Mouse (Mus musculus) ZHBTc4 (cell line): ENCODE measurements at regions not wholly inside any gene's neighbourhood (a gene's known extent, or its start where the extent isn't known, plus 50 kb on each side); places are given as distances from the start of the nearest gene placed in this dataset.

Experiments used
- DNase-seq: peaks from one replicate; pipeline ENCODE4 v3.0.0-alpha.2; 2011; ENCODE audit warnings: low read depth, low spot score

GRCm38 (mm10) chr19:14795910-14796309 is 198.1 kb upstream of the Tle4 start:
- no peak for DNase-seq

DNA sequence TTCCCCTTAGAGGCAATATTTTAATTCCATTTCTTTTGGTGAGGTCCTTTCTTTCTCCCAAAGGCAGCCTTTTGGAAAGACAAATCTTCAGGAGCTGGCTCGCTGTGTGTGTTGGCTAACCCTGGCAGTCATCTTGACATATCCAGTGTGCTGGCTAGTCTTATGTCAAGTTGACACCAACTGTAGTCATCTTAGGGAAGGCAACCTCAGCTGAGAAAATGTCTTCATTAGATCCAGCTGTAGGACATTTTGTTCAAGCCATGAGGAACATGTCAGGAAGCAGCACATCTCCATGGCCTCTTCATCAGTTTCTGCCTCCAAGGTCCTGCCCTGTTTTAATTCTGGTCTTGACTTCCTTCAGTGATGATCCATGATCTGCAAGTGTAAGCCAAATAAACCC is 192.1 kb upstream of the Tle4 start:
- DNase-seq: no peak

DNA sequence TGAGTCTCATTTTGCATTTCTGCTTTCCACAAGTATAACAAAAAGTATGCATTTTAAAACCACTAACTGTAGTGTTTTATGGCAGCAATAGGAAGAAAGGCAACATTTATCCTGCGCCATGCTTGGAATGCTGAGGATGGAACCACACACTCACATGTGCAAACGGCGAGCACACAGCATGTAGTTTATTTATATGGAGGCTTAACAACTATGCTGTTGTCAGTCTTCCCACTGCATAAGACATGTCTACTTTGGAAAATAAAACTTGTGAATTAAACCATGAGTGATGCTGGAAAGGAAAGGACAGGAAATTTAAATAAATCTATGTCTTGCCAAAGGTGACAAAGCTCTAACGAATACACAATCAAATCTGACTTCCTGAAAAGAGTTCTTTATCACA is 190.8 kb upstream of the Tle4 start:
- DNase-seq: no peak

GRCm38 (mm10) chr19:14786868-14787267 is 189.0 kb upstream of the Tle4 start:
- DNase-seq: peak; percentile 51

DNA sequence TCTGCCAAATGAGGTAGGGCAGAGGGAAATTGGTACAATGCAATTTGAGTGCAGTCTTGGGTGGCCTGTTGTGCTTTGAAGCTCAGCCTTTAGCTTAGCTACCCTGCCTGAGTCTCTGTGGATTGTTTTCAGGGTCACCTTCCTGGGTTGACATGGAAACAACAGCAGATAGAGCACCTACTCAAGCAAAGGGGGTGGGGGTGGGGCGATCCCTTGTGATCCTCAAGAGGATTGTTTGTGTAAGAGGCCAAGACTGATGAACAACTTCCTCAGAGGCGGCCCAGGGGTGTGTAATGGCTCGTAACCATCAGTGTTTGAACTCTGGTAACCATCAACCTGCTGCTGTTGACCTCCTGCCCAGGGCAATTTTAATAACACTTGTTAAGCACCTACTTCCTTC is 187.8 kb upstream of the Tle4 start:
- DNase-seq: peak; percentile 94

DNA sequence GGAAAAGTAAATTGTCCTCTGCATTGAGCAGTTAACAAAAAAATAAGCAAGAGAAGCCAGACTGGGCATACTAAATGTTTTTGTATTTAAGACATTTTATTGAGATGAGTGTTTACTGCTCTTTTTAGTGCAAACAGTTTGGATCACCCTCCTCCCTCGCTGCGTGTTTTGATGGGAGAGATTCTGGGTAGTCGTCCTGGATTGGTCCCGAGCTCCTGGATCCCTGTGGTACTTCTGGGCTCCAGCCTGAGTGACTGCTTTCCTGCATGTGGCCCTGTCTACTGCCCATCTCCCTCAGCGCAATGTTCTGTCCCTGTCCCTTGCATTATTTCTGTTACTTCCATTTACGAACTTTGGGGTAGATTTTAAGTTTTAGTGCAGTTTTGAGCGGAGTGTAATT is 179.9 kb upstream of the Tle4 start:
- no peak for DNase-seq

GRCm38 (mm10) chr19:14777198-14777597 is 179.3 kb upstream of the Tle4 start:
- no peak for DNase-seq

- no peak for DNase-seq
Measured at GRCm38 (mm10) chr19:14776791-14777190, 178.9 kb upstream of the Tle4 start.

- no peak for DNase-seq
Measured at GRCm38 (mm10) chr19:14772794-14773193, 174.9 kb upstream of the Tle4 start.

- DNase-seq: no peak
Measured at GRCm38 (mm10) chr19:14752646-14753045, 154.8 kb upstream of the Tle4 start.

GRCm38 (mm10) chr19:14742361-14742760 is 144.5 kb upstream of the Tle4 start:
- DNase-seq: no peak

DNA sequence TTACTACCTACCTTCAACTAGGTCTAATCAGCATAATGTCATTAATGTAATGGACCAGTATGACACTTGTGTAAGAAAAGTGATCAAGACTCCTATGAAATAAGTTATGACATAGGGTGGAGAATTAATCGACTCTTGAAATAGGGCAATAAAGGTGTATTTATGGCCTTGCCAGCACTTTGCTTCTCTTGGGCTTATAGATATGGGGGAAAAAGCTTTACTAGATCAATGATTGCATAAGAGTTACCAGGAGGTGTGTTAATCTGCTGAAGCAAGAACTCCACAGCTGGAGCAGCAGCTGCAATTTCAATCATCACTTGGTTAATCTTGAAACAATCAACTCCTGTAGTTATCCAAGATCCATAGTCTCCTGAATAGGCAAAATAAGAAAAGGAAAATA is 143.1 kb upstream of the Tle4 start:
- DNase-seq: no peak

GRCm38 (mm10) chr19:14740139-14740538 is 142.3 kb upstream of the Tle4 start:
- DNase-seq: no peak

GRCm38 (mm10) chr19:14736514-14736913 is 138.7 kb upstream of the Tle4 start:
- DNase-seq: no peak

- DNase-seq: no peak
Measured at GRCm38 (mm10) chr19:14725329-14725728, 127.5 kb upstream of the Tle4 start.

- DNase-seq: peak; percentile 15
Measured at GRCm38 (mm10) chr19:14724637-14725036, 126.8 kb upstream of the Tle4 start.

DNA sequence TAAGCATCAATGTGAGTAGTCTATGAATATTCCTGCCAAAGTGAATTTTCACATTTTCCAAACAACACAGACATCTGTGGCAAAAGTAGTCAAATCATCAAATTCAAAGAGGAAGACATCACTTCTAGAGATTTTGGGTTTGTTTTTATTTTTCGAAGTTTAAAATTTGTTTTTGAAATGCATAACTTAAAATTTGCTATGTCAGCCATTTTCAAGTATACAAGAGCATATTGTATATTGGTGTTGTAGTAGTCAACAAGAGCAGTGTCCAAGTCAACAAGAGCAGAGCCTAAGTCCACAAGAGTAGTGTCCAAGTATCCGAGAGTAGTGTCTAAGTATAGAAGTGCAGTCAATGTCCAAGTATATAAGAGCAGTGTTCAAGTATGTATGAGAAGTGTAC is 107.9 kb upstream of the Tle4 start:
- DNase-seq: no peak

DNA sequence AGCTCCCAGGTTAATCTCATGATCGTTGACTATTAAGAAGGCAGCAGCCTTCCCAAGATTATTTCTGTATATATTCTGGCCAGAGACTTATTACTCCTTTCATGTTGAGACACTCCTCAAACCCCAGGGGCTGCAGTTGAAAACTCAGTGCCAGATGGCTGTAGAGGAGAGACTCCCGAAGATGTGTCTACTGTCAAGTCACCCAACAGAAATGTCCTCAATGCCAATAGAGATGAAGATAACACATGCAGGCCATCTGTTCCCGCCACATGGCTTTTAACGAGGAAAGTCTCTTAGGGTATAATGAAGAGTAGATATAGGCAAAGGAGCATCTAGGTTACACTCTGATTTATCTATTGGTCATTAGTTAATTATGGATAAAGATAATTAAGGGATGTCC is 103.3 kb upstream of the Tle4 start:
- DNase-seq: no peak

DNA sequence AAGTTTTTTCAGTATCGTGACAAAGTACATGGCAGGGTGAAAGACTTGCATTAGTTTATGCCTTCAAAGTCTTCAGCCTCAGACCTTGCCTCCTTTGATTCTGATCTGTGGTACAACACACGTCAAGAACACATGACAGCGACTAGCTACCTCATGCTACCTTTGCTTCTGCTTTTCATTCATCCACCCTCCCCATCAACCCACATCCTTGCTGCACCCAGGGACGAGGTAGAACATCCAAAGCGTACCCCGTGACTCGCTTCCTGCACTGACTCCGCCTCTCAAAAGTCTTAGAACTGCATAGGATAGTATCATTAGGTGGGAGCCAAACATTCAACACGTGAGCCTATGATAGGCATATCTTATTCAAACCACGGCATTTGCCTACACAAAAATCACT is 97.5 kb upstream of the Tle4 start:
- DNase-seq: no peak

- DNase-seq: no peak
Measured at GRCm38 (mm10) chr19:14692183-14692582, 94.3 kb upstream of the Tle4 start.

GRCm38 (mm10) chr19:14685628-14686027 is 87.8 kb upstream of the Tle4 start:
- DNase-seq: no peak

DNA sequence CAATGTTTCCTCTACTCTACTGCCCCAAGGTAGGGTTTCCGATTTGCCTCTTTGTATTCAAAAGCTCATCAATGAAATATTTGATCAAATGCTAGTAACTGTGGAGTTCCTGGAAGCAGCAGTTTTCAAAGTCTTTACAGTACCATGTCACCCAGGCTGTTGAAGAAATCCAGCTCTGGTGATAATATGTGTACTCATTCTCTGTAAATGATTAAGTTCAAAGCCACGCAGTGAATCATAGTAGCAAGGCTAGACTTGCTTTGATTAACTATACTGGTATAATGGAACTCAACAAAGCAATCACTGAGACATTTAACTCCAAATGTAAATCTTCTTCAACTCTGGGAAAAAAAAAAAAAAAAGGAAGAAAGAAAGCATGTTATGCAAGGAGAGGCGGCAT is 86.8 kb upstream of the Tle4 start:
- no peak for DNase-seq

DNA sequence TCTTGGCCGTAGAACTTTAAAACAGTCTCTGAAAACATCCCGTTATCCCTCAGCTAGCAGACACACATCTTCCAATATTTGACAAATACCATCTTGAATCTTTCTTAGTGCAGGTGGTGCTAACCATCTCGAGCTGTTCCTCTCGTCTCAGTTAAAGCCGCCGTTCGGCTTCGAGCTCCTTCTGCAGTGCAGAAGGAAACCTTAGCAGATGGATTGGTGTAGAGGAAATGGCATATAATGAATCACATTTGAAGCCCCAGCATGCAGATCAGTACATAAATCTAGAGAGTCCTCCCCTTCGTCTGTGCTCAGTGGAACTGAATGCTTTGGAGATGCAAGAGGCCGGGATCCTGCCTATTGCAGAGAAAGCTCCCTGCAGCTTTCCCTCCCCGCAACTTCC is 83.5 kb upstream of the Tle4 start:
- no peak for DNase-seq

DNA sequence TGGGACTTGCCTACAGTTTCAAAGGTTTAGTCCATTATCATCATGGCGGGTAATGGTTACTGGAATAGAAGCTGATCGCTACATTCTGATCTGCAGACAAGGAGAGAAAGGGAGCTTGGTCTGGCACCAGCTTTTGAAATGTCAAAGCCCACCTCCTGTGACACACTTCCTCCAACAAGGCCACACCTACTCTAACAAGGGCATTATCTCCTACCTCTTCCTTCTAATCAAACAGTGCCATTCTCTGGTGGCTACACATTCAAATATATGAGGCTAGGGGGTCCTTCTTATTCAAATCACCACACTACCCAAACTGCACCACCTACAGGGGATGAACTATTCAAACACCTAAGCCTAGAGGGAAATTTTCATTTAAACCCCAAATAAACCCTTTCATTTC is 81.9 kb upstream of the Tle4 start:
- DNase-seq: peak; percentile 66

DNA sequence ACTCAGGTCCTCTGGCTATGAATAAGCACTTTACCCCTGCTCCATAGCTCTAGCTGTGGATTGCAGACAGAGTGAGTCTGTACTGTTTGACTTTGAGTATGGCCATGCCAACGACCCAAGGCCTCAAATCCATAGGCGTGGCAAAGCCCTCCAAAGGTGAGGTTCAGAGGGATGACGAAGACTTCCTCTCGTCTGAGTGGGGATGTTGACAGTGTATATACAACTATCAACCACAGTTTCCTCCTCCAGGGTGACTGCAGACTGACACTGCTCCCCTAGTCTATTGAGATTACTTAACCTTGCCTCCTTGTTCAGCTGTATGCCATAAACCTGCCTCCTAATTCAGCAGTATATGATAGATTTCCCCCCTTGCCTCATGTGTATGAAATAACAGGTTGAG is 80.7 kb upstream of the Tle4 start:
- DNase-seq: no peak
